Mouse (Mus musculus): ENCODE results near the gene H2-T23. TPM values are rescaled to one million over a fixed set of nuclear protein-coding genes. Genes with fewer than 3 reads are reported as not detected.
"Not testable (repeated sequence)": the region's sequence is repeated elsewhere in the genome, so short reads cannot be mapped to it uniquely, and the experiment has no call there.

The H2-T23 gene
- 17.7 and 19.4 TPM in 2 replicates for polyA plus RNA-seq (2015; fragmentation: Nextera tagmentation; extraction: Ambion mirVana)

- not testable (repeated sequence) for H3K27me3 ChIP-seq (replicated peaks; ENCODE audit: control insufficient read depth, insufficient read depth, low read length); H3K27ac ChIP-seq (ENCODE audit: low read length); H3K9me3 ChIP-seq (ENCODE audit: control insufficient read depth, low read length); H3K4me1 ChIP-seq (ENCODE audit: control insufficient read depth, insufficient read depth, low read length); H3K36me3 ChIP-seq (ENCODE audit: control insufficient read depth, insufficient read depth, low read length)
- WGBS, result 3% methylated on average over 25 of the region's 25 CpGs
- peak; percentile 70 for ATAC-seq
- peak within 1 kb of the TSS; percentile 65 for H3K9ac ChIP-seq (ENCODE audit: low read depth, low read length)
- peak within 1 kb of the TSS; percentile 59 for H3K4me3 ChIP-seq (ENCODE audit: low read length)
- H3K4me2 ChIP-seq (ENCODE audit: low read depth, low read length), result peak within 1 kb of the TSS; percentile 81
Measured at GRCm38 (mm10) chr17:36032351-36032875, at the start of gene H2-T23. H2-T23 (minus strand) TSS chr17:36032855.

- not testable (repeated sequence) for ATAC-seq
Measured at GRCm38 (mm10) chr17:36081901-36082300, 49.2 kb upstream of the H2-T23 start.

GRCm38 (mm10) chr17:36060829-36061228 lies 28.2 kb upstream of the H2-T23 start:
- no peaks in the 10 kb centered on the region for H3K27me3 ChIP-seq (replicated peaks; ENCODE audit: control insufficient read depth, insufficient read depth, low read length)
- H3K4me1 ChIP-seq (ENCODE audit: control insufficient read depth, insufficient read depth, low read length), result no peaks in the 10 kb centered on the region
- no peak overlapping the region for H3K27ac ChIP-seq (ENCODE audit: low read length)
- H3K4me2 ChIP-seq (ENCODE audit: low read depth, low read length), result no peak overlapping the region
- H3K9me3 ChIP-seq (ENCODE audit: control insufficient read depth, low read length), result no peaks in the 10 kb centered on the region
- no peak overlapping the region for H3K9ac ChIP-seq (ENCODE audit: low read depth, low read length)
- H3K4me3 ChIP-seq (ENCODE audit: low read length), result no peak overlapping the region
- ATAC-seq, result no peak
- 33% methylated on average over 2 of the region's 2 CpGs for WGBS
- no peaks in the 10 kb centered on the region for H3K36me3 ChIP-seq (ENCODE audit: control insufficient read depth, insufficient read depth, low read length)

More at GRCm38 (mm10) chr17:36081901-36082300, 49.2 kb upstream of the H2-T23 start:
- H3K9ac ChIP-seq (ENCODE audit: low read depth, low read length); H3K27ac ChIP-seq (ENCODE audit: low read length); H3K4me2 ChIP-seq (ENCODE audit: low read depth, low read length); H3K4me1 ChIP-seq (ENCODE audit: control insufficient read depth, insufficient read depth, low read length); H3K4me3 ChIP-seq (ENCODE audit: low read length); H3K36me3 ChIP-seq (ENCODE audit: control insufficient read depth, insufficient read depth, low read length); H3K27me3 ChIP-seq (replicated peaks; ENCODE audit: control insufficient read depth, insufficient read depth, low read length); H3K9me3 ChIP-seq (ENCODE audit: control insufficient read depth, low read length): not testable (repeated sequence)

- ATAC-seq, result peak; percentile 98
- not testable (repeated sequence) for H3K4me2 ChIP-seq (ENCODE audit: low read depth, low read length)
- 41% methylated on average over 1 of the region's 1 CpGs for WGBS
Measured at GRCm38 (mm10) chr17:36058362-36058761, 25.7 kb upstream of the H2-T23 start, which contains the start of gene Gm11127. Gm11127 (minus strand) TSS chr17:36058371.

GRCm38 (mm10) chr17:36057927-36058326 lies 25.3 kb upstream of the H2-T23 start:
- peak overlapping the region; percentile 48; the same call in 1 of the 2 replicates for H3K27ac ChIP-seq (ENCODE audit: low read length)
- peak; percentile 15 for ATAC-seq
- 88% methylated on average over 24 of the region's 25 CpGs for whole genome bisulfite sequencing
- H3K4me3 ChIP-seq (ENCODE audit: low read length); H3K4me1 ChIP-seq (ENCODE audit: control insufficient read depth, insufficient read depth, low read length); H3K4me2 ChIP-seq (ENCODE audit: low read depth, low read length); H3K9ac ChIP-seq (ENCODE audit: low read depth, low read length); H3K36me3 ChIP-seq (ENCODE audit: control insufficient read depth, insufficient read depth, low read length); H3K27me3 ChIP-seq (replicated peaks; ENCODE audit: control insufficient read depth, insufficient read depth, low read length); H3K9me3 ChIP-seq (ENCODE audit: control insufficient read depth, low read length): not testable (repeated sequence)

More at GRCm38 (mm10) chr17:36058362-36058761, 25.7 kb upstream of the H2-T23 start, which contains the start of gene Gm11127:
- peak within 1 kb of the TSS; percentile 48; the same call in 1 of the 2 replicates for H3K27ac ChIP-seq (ENCODE audit: low read length)
- H3K4me3 ChIP-seq (ENCODE audit: low read length); H3K4me1 ChIP-seq (ENCODE audit: control insufficient read depth, insufficient read depth, low read length); H3K9me3 ChIP-seq (ENCODE audit: control insufficient read depth, low read length); H3K9ac ChIP-seq (ENCODE audit: low read depth, low read length); H3K36me3 ChIP-seq (ENCODE audit: control insufficient read depth, insufficient read depth, low read length); H3K27me3 ChIP-seq (replicated peaks; ENCODE audit: control insufficient read depth, insufficient read depth, low read length): not testable (repeated sequence)

- Histone ChIP-seq H3K9me3 (ENCODE audit: control insufficient read depth, low read length) (no peaks in the 10 kb centered on the region), H3K9ac (ENCODE audit: low read depth, low read length) (peak overlapping the region; percentile 60), H3K27me3 (replicated peaks; ENCODE audit: control insufficient read depth, insufficient read depth, low read length) (no peaks in the 10 kb centered on the region), H3K4me1 (ENCODE audit: control insufficient read depth, insufficient read depth, low read length) (0 out of 2 replicates have a peak, but pooled peaks cover 3% of the 10 kb centered on the region), H3K4me2 (ENCODE audit: low read depth, low read length) (peak overlapping the region; percentile 45), H3K4me3 (ENCODE audit: low read length) (peak overlapping the region; percentile 40), H3K27ac (ENCODE audit: low read length) (no peak overlapping the region), H3K36me3 (ENCODE audit: control insufficient read depth, insufficient read depth, low read length) (no peaks in the 10 kb centered on the region)
- WGBS, result 83% methylated on average over 3 of the region's 3 CpGs
- ATAC-seq, result no peak; the same call in 1 of the 2 replicates
Measured at GRCm38 (mm10) chr17:36043286-36043685, 10.6 kb upstream of the H2-T23 start.

- not testable (repeated sequence) for H3K27ac ChIP-seq (ENCODE audit: low read length)
Measured at GRCm38 (mm10) chr17:36042610-36043169, 10.0 kb upstream of the H2-T23 start, which contains the start of the genes H2-T22 and Gm6034. H2-T22 (minus strand) TSS chr17:36042747. Gm6034 (plus strand) TSS chr17:36042961.

GRCm38 (mm10) chr17:36042055-36042454 lies 9.4 kb upstream of the H2-T23 start:
- peak overlapping the region; percentile 40 for H3K4me3 ChIP-seq (ENCODE audit: low read length)
- ATAC-seq, result peak; percentile 79
- not testable (repeated sequence) for H3K4me1 ChIP-seq (ENCODE audit: control insufficient read depth, insufficient read depth, low read length); H3K36me3 ChIP-seq (ENCODE audit: control insufficient read depth, insufficient read depth, low read length); H3K27ac ChIP-seq (ENCODE audit: low read length); H3K27me3 ChIP-seq (replicated peaks; ENCODE audit: control insufficient read depth, insufficient read depth, low read length); H3K9me3 ChIP-seq (ENCODE audit: control insufficient read depth, low read length)
- peak overlapping the region; percentile 55 for H3K9ac ChIP-seq (ENCODE audit: low read depth, low read length)
- under 1% methylated on average over 19 of the region's 19 CpGs for WGBS
- peak overlapping the region; percentile 74 for H3K4me2 ChIP-seq (ENCODE audit: low read depth, low read length)

More at GRCm38 (mm10) chr17:36042610-36043169, 10.0 kb upstream of the H2-T23 start, which contains the start of the genes H2-T22 and Gm6034:
- H3K9ac ChIP-seq (ENCODE audit: low read depth, low read length), result peak within 1 kb of the TSS; percentile 60
- H3K4me1 ChIP-seq (ENCODE audit: control insufficient read depth, insufficient read depth, low read length); H3K9me3 ChIP-seq (ENCODE audit: control insufficient read depth, low read length); H3K27me3 ChIP-seq (replicated peaks; ENCODE audit: control insufficient read depth, insufficient read depth, low read length); H3K36me3 ChIP-seq (ENCODE audit: control insufficient read depth, insufficient read depth, low read length): not testable (repeated sequence)
- peak; percentile 98 for ATAC-seq
- H3K4me3 ChIP-seq (ENCODE audit: low read length), result peak within 1 kb of the TSS; percentile 40
- H3K4me2 ChIP-seq (ENCODE audit: low read depth, low read length), result peak within 1 kb of the TSS; percentile 74
- 3% methylated on average over 12 of the region's 12 CpGs for WGBS

GRCm38 (mm10) chr17:36040604-36041003 lies 7.9 kb upstream of the H2-T23 start:
- not testable (repeated sequence) for H3K9me3 ChIP-seq (ENCODE audit: control insufficient read depth, low read length); H3K27me3 ChIP-seq (replicated peaks; ENCODE audit: control insufficient read depth, insufficient read depth, low read length); H3K4me2 ChIP-seq (ENCODE audit: low read depth, low read length); ATAC-seq; H3K4me3 ChIP-seq (ENCODE audit: low read length); H3K27ac ChIP-seq (ENCODE audit: low read length); H3K4me1 ChIP-seq (ENCODE audit: control insufficient read depth, insufficient read depth, low read length); H3K36me3 ChIP-seq (ENCODE audit: control insufficient read depth, insufficient read depth, low read length); H3K9ac ChIP-seq (ENCODE audit: low read depth, low read length)
- WGBS, result 90% methylated on average over 2 of the region's 2 CpGs

All from intestine, embryonic 16.5 days (tissue).